Comparison of ENCODE assay signal across 26 mouse cellular contexts in the genomic region with DNA sequence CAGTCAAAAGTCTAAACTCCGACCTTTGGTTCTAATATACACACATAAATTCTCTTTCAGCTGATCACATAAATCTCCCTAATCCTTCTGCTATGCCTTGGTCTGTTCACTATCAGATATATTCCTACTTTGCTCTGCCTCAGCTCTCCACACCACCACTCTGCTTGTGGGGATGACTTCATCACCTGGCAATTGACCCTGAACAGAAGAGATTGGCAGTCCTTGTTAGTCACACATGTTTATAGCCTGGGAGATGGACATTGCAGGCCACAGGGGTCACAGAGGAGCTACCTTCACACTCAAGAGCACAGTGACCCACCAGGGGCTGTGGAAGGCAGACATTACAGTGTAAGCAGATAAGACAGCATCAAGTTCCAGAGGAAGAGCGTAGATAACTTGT.
A peak's percentile ranks its signal among the peaks of the same experiment; 100 is the strongest.
DNase-seq lines count a peak whose midpoint lies in the region; ATAC-seq lines count a peak whose summit lies in the region.
"Had no signal": no experiment of that assay in that cellular context is flagged by ENCODE, and none has a peak within 500 bp of the region (broad histone marks: within the 10 kb centered on the region; RNA-seq: fewer than 3 reads in every experiment).

No protein-coding gene starts in this region.

- ATAC-seq in megakaryocyte, adult 5-6 weeks (ENCODE audit: poor library complexity, severe bottlenecking): no peak
- ATAC-seq in intestine, embryonic 15.5 days: peak; percentile 66; the same call in 1 of the 2 replicates
- ATAC-seq: CD4-positive, CD25-positive, alpha-beta regulatory T cell, adult 4 months; forebrain, embryonic 13.5 days; midbrain, embryonic 13.5 days had no signal

- H3K4me3 ChIP-seq in megakaryocyte, embryonic 14.5 days (replicated peaks): peak overlapping the region; percentile 25
- H3K4me3 ChIP-seq in intestine, embryonic 15.5 days (replicated peaks): no peak overlapping the region
- H3K4me3 ChIP-seq: forebrain, embryonic 13.5 days; hindbrain, embryonic 13.5 days; limb, embryonic 12.5 days; liver, embryonic 15.5 days; midbrain, embryonic 13.5 days had no signal

- WGBS in intestine, embryonic 15.5 days: 27% methylated on average over 2 of the region's 2 CpGs

- peak; percentile 19 for DNase-seq in embryo, embryonic 11 days
- peak; percentile 58 for DNase-seq in yolk sac, embryonic 10.5 days (ENCODE audit: low spot score)
- DNase-seq in adipocyte (ENCODE audit: low spot score): no peak
- no peak for DNase-seq in cerebellum, postnatal 14 days
- DNase-seq: cerebellum, adult 2 months; cerebellum, postnatal 25 days; gastrocnemius, postnatal 25 days; heart, adult 11 months; heart, postnatal 4 days; kidney, adult 8-10 months; kidney, postnatal 25 days; lung, embryonic 14.5 days; lung, postnatal 14 days; retina, postnatal 1 day; right cerebral cortex, postnatal 14 days; thymus, postnatal 4 days had no signal

- H3K9ac ChIP-seq in intestine, embryonic 15.5 days: no peak overlapping the region
- H3K9ac ChIP-seq: forebrain, embryonic 13.5 days; hindbrain, embryonic 13.5 days; limb, embryonic 12.5 days; liver, embryonic 15.5 days; lung, embryonic 14.5 days; midbrain, embryonic 13.5 days had no signal

- no peak overlapping the region for H3K27ac ChIP-seq in intestine, embryonic 15.5 days
- H3K27ac ChIP-seq: forebrain, embryonic 13.5 days; hindbrain, embryonic 13.5 days; limb, embryonic 12.5 days; liver, embryonic 15.5 days; midbrain, embryonic 13.5 days had no signal

- no peak overlapping the region for H3K4me2 ChIP-seq in intestine, embryonic 15.5 days (replicated peaks)
- H3K4me2 ChIP-seq: forebrain, embryonic 13.5 days; heart, embryonic 11.5 days; hindbrain, embryonic 13.5 days; limb, embryonic 12.5 days; liver, embryonic 15.5 days; lung, embryonic 14.5 days; midbrain, embryonic 13.5 days had no signal

- H3K27me3 ChIP-seq in megakaryocyte, embryonic 14.5 days (replicated peaks): no peaks in the 10 kb centered on the region
- no peaks in the 10 kb centered on the region for H3K27me3 ChIP-seq in intestine, embryonic 15.5 days (replicated peaks)
- H3K27me3 ChIP-seq: forebrain, embryonic 13.5 days; hindbrain, embryonic 13.5 days; limb, embryonic 12.5 days; liver, embryonic 15.5 days; midbrain, embryonic 13.5 days had no signal

- H3K9me3 ChIP-seq in megakaryocyte, embryonic 14.5 days: peaks cover 10% of the 10 kb centered on the region; the same call in 1 of the 2 replicates
- no peaks in the 10 kb centered on the region for H3K9me3 ChIP-seq in intestine, embryonic 15.5 days
- H3K9me3 ChIP-seq: forebrain, embryonic 13.5 days; hindbrain, embryonic 13.5 days; limb, embryonic 12.5 days; liver, embryonic 15.5 days; midbrain, embryonic 13.5 days had no signal

- H3K4me1 ChIP-seq in megakaryocyte, embryonic 14.5 days: no peaks in the 10 kb centered on the region
- no peaks in the 10 kb centered on the region for H3K4me1 ChIP-seq in intestine, embryonic 15.5 days (replicated peaks)
- H3K4me1 ChIP-seq: forebrain, embryonic 13.5 days; hindbrain, embryonic 13.5 days; limb, embryonic 12.5 days; liver, embryonic 15.5 days; midbrain, embryonic 13.5 days had no signal

- no peaks in the 10 kb centered on the region for H3K36me3 ChIP-seq in megakaryocyte, embryonic 14.5 days (replicated peaks; ENCODE audit: low read length)
- no peaks in the 10 kb centered on the region for H3K36me3 ChIP-seq in intestine, embryonic 15.5 days
- H3K36me3 ChIP-seq: hindbrain, embryonic 13.5 days; limb, embryonic 12.5 days; liver, embryonic 15.5 days; midbrain, embryonic 13.5 days had no signal

Comparison
In these comparisons a context has a peak if more than half of its experiments do, and no peak if none do; other contexts are left out.
1. DNase-seq: peak in embryo, embryonic 11 days (single experiment) and yolk sac, embryonic 10.5 days (single experiment); none in adipocyte (single experiment) and cerebellum, postnatal 14 days (0 of 2).